Mouse (Mus musculus) stomach, embryonic 15.5 days (tissue): ENCODE measurements around the gene Treml1. TPM values are rescaled to one million over a fixed set of nuclear protein-coding genes. Genes with fewer than 3 reads are reported as not detected.

Experiments
- ATAC-seq: fragments of 200-750 bp; cut with Nextera tagmentation; 2 replicates; pipeline ENCODE4 v1.8.0; 2017; ENCODE audit warnings: low read depth, moderate number of reproducible peaks, moderate TSS enrichment; ENCODE audit not compliant: insufficient read depth, low FRiP score
- H3K27ac ChIP-seq: fragments of 300-500 bp; sonication (generic); 2 replicates; pipeline ENCODE4 v1.5.1; 2015; ENCODE audit warnings: mild to moderate bottlenecking, inconsistent platforms
- H3K27me3 ChIP-seq: fragments of 300-500 bp; sonication (generic); replicated peaks from 2 replicates; pipeline ENCODE4 v1.6.1; 2015; ENCODE audit warnings: inconsistent platforms
- H3K36me3 ChIP-seq: fragments of 300-500 bp; sonication (generic); 2 replicates; pipeline ENCODE4 v1.6.1; 2015; ENCODE audit warnings: inconsistent platforms
- H3K4me1 ChIP-seq: fragments of 300-500 bp; sonication (generic); 2 replicates; pipeline ENCODE4 v1.6.1; 2015; ENCODE audit warnings: inconsistent platforms
- H3K4me2 ChIP-seq: fragments of 300-500 bp; sonication (generic); 2 replicates; pipeline ENCODE4 v1.6.1; 2015; ENCODE audit warnings: mild to moderate bottlenecking, inconsistent platforms
- H3K4me3 ChIP-seq: fragments of 300-500 bp; sonication (generic); replicated peaks from 2 replicates; pipeline ENCODE4 v1.5.1; 2015; ENCODE audit warnings: inconsistent platforms
- H3K9ac ChIP-seq: fragments of 300-500 bp; sonication (generic); 2 replicates; pipeline ENCODE4 v1.6.1; 2015; ENCODE audit warnings: inconsistent platforms
- H3K9me3 ChIP-seq: fragments of 300-500 bp; sonication (generic); 2 replicates; pipeline ENCODE4 v1.6.1; 2016; ENCODE audit warnings: inconsistent platforms
- WGBS: fragments of 180-500 bp; shearing (Covaris S2); methylation state at CpG from one replicate; pipeline ENCODE4 v1.1.7; 2015; 5-methylcytosine and 5-hydroxymethylcytosine counted together
- polyA plus RNA-seq: library from polyadenylated mRNA; unstranded; fragments of >200 nt; fragmentation: Nextera tagmentation; extraction: Ambion mirVana; gene quantifications from 2 replicates; pipeline ENCODE4 v1.2.1, GENCODE M21; 2015

Treml1 gene
- polyA plus RNA-seq, 1 experiment from 2014 or later, result 0.42 TPM

DNA sequence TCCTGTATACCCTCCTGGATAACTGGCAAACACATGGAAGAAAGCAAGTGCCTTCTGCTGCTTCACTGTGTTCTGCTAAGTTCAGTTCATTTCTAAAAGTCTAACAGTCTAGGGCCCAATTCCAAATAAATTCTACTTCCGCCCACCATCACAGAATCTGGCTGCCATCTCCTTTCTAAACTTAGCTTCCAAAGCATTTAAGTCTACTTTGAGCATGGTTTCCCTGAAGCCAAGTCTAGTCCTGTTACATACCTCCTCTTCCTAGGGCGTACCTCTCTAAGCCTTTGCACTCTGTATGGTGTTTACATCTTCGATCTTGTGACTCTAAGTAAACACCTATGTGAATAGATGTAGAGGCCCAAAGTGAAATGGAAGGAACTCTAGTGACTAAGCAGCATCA lies 32.9 kb downstream of the Treml1 start:
- peaks cover 65% of the 10 kb centered on the region for H3K36me3 ChIP-seq
- no peaks in the 10 kb centered on the region for H3K9me3 ChIP-seq
- H3K9ac ChIP-seq, result no peak overlapping the region
- H3K4me3 ChIP-seq, result no peak overlapping the region
- H3K4me2 ChIP-seq, result no peak overlapping the region
- no peaks in the 10 kb centered on the region for H3K27me3 ChIP-seq
- ATAC-seq, result no peak
- no peaks in the 10 kb centered on the region for H3K4me1 ChIP-seq
- no peak overlapping the region for H3K27ac ChIP-seq
- 91% methylated on average over 3 of the region's 3 CpGs for WGBS

DNA sequence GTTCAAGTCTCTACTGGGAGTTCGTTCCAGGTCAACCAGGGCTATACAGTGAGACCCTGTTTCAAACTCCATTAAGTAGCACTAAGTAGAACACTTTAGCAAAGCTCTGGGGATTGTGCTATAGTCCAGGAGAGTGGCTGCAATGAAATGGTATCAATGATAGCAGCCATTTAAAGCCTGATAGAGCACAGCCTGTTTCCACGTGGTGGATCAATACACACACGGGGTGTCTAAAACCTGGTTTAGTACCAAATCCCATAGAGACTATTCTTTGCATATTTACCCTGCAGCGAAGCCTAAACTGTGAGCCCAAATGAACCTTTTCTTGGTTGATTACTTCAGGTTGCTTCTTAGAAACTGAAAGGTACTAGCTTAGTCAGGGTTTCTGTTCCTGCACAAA lies 42.0 kb downstream of the Treml1 start:
- Histone ChIP-seq H3K4me1 (no peaks in the 10 kb centered on the region), H3K27ac (no peak overlapping the region), H3K4me3 (no peak overlapping the region), H3K36me3 (peaks cover 16% of the 10 kb centered on the region), H3K9me3 (no peaks in the 10 kb centered on the region), H3K27me3 (no peaks in the 10 kb centered on the region), H3K4me2 (no peak overlapping the region), H3K9ac (no peak overlapping the region)
- WGBS, result 84% methylated on average over 4 of the region's 4 CpGs
- no peak for ATAC-seq

DNA sequence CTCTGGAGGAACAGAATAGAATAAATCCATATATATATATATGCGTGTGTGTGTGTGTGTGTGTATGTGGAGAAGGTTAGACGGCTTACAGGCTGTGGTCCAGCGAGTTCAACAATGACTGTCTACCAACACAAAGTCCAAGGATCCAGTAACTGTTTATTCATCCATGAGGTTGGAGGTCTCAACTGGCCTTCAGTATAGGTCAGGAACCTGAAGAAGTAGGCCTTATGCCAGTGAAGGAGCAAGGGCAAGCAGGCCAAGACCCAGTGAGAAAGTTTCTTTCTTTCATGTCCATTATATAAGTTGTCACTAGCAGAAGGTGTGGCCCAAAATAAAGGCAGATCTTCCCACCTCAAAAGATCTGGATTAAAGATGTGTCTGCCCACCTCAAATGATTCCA lies 43.0 kb downstream of the Treml1 start:
- no peak overlapping the region for H3K4me3 ChIP-seq
- H3K4me2 ChIP-seq, result no peak overlapping the region
- H3K36me3 ChIP-seq, result peaks cover 16% of the 10 kb centered on the region
- H3K4me1 ChIP-seq, result peaks cover 7% of the 10 kb centered on the region; the same call in 1 of the 2 replicates
- no peak overlapping the region for H3K27ac ChIP-seq
- H3K9ac ChIP-seq, result no peak overlapping the region
- WGBS, result 87% methylated on average over 3 of the region's 3 CpGs
- no peak for ATAC-seq
- no peaks in the 10 kb centered on the region for H3K27me3 ChIP-seq
- H3K9me3 ChIP-seq, result no peaks in the 10 kb centered on the region

DNA sequence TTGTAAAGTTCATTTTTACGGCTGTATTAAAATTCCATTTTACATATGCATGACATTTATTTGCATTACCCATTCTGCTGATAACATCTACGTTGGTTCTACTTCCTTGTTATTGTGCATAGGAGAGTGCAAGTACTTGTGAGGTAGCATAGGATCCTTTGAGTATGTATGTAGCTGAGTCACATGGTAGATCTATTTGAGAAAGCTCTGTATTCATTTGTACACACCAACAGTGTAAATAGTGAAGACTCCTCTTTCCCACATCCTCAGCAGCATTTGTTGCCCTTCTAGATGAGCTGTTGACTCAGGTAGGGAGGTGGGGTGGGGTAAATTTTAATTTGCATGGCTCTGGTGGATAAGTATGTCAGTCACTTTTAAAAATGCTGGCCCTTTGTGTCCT lies 44.1 kb downstream of the Treml1 start:
- 80% methylated on average over 2 of the region's 2 CpGs for WGBS
- ATAC-seq, result no peak
- Histone ChIP-seq H3K27me3 (no peaks in the 10 kb centered on the region), H3K9ac (no peak overlapping the region), H3K9me3 (no peaks in the 10 kb centered on the region), H3K4me3 (no peak overlapping the region), H3K27ac (no peak overlapping the region), H3K4me2 (no peak overlapping the region), H3K4me1 (peaks cover 13% of the 10 kb centered on the region; the same call in 1 of the 2 replicates), H3K36me3 (peaks cover 9% of the 10 kb centered on the region)

DNA sequence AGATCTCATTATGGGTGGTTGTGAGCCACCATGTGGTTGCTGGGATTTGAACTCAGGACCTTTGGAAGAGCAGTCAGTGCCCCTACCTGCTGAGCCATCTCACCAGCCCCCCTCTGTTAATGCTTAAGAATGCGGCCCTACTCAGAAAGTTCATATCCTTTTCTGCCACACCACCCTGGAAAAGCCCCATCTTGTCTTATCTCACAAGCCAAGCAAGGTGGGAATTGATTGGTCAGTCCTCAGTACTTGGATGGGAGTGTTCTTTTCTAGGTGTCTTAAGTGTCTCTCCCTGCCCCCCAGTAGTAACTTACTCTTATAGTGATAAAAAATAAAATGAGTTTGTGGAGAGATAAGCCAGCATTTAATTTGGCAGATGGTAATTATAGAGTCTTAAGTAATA lies 45.0 kb downstream of the Treml1 start:
- Histone ChIP-seq H3K9me3 (no peaks in the 10 kb centered on the region), H3K9ac (no peak overlapping the region), H3K27ac (no peak overlapping the region), H3K4me3 (no peak overlapping the region), H3K36me3 (0 out of 2 replicates have a peak, but pooled peaks cover under 1% of the 10 kb centered on the region), H3K27me3 (no peaks in the 10 kb centered on the region), H3K4me2 (no peak overlapping the region), H3K4me1 (peaks cover 13% of the 10 kb centered on the region; the same call in 1 of the 2 replicates)
- 78% methylated on average over 1 of the region's 1 CpGs for WGBS
- no peak for ATAC-seq

DNA sequence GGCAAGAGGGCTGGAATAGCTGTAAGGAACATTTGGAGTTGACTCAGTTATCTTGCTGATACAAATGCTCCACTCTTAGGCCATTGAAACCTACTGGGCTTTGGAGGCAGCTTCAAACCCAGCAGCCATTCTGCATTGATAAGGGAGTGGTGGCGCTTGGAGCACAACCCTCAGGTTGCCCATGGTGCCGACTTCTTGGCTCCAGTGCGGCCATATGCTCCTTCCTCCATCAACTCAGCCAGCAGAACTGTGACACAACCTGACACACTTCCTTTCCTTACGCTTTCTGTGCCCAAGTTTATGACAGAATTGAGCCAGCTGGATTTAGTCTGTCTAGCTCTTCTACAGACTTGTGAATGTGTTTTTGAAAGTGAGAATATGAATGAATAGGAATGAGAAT lies 47.4 kb downstream of the Treml1 start:
- no peak for ATAC-seq
- H3K4me3 ChIP-seq, result no peak overlapping the region
- no peaks in the 10 kb centered on the region for H3K36me3 ChIP-seq
- peaks cover 17% of the 10 kb centered on the region; the same call in 1 of the 2 replicates for H3K4me1 ChIP-seq
- H3K4me2 ChIP-seq, result peak overlapping the region; percentile 79; the same call in 1 of the 2 replicates
- no peak overlapping the region for H3K9ac ChIP-seq
- 79% methylated on average over 4 of the region's 4 CpGs for WGBS
- H3K27ac ChIP-seq, result no peak overlapping the region
- H3K27me3 ChIP-seq, result no peaks in the 10 kb centered on the region
- H3K9me3 ChIP-seq, result no peaks in the 10 kb centered on the region

DNA sequence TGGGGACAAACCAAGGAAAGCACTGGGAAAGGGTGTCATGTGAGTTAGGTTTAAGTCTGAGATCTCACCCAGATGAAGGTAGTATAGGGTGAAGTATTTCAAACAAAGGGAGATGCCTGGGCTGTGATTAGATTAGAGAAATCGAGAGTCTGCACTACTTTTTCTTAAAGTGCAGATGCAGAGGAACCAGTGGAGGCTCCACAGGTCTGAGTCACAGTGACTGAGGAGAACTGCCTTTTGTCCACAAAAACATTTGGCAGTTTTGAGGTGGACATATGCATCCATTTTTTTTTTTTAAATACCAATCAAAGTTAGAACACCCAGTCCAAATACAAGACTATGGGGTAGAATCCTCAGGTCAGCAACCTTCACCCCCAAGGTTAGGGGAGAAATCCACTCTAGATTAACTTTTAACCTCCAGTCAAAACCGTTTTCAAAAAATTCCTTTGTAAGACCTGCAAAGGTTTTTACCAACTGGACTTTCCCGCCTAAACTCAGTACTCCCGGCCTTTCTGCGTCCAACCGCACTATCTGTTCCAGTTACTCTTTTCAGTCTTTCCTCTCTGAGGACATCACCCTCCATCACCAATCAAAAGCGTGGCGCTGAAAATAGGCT lies 48.3 kb downstream of the Treml1 start:
- 3% methylated on average over 8 of the region's 8 CpGs for WGBS
- H3K9me3 ChIP-seq, result no peaks in the 10 kb centered on the region
- peak overlapping the region; percentile 79; the same call in 1 of the 2 replicates for H3K9ac ChIP-seq
- ATAC-seq, result no peak
- H3K27ac ChIP-seq, result peak overlapping the region; percentile 99
- H3K4me1 ChIP-seq, result peaks cover 18% of the 10 kb centered on the region; the same call in 1 of the 2 replicates
- no peaks in the 10 kb centered on the region for H3K27me3 ChIP-seq
- H3K36me3 ChIP-seq, result no peaks in the 10 kb centered on the region
- H3K4me2 ChIP-seq, result peak overlapping the region; percentile 79
- H3K4me3 ChIP-seq, result peak overlapping the region; percentile 69

DNA sequence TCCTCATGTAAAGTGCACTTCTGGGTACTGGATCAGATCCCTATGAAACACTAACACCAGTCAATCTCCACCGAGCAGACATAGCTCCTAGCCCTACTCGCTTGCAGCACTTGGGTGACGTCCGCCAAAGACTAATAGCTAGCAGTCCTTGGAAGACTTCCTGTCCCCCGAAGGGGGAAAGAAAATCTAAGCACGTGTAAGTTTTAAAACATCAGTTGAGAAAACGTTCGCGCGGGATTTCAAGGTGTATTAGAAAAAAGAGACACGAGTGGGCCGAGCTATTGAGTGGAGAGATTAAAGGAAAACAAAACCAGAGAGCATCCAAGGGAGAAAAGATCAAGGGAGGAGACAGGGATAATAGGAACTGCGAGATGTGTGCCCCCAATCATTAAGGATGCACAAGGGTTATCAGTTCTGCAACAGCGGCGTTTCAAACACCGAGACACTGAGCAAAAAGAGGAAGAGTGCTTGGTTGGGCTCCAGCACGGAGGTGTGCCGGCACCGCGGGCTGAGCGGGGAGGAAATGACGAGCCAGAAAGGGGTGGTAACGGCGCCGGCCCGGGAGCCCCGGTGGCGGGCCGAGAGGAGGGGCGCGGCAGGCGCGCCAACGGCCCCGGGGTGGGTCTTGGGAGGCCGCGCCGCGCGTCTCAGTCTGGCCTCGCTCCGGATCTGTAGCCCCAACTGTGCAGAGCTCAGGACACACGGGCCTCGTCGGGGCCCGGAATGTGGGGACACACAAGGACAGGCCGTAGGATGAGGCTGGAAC lies 49.0 kb downstream of the Treml1 start:
- Histone ChIP-seq H3K4me3 (peak overlapping the region; percentile 69), H3K9ac (peak overlapping the region; percentile 79), H3K36me3 (no peaks in the 10 kb centered on the region), H3K9me3 (no peaks in the 10 kb centered on the region), H3K27ac (peak overlapping the region; percentile 99), H3K4me2 (peak overlapping the region; percentile 79), H3K4me1 (peaks cover 18% of the 10 kb centered on the region; the same call in 1 of the 2 replicates), H3K27me3 (no peaks in the 10 kb centered on the region)
- WGBS, result under 1% methylated on average over 46 of the region's 47 CpGs
- peak; percentile 20 for ATAC-seq

DNA sequence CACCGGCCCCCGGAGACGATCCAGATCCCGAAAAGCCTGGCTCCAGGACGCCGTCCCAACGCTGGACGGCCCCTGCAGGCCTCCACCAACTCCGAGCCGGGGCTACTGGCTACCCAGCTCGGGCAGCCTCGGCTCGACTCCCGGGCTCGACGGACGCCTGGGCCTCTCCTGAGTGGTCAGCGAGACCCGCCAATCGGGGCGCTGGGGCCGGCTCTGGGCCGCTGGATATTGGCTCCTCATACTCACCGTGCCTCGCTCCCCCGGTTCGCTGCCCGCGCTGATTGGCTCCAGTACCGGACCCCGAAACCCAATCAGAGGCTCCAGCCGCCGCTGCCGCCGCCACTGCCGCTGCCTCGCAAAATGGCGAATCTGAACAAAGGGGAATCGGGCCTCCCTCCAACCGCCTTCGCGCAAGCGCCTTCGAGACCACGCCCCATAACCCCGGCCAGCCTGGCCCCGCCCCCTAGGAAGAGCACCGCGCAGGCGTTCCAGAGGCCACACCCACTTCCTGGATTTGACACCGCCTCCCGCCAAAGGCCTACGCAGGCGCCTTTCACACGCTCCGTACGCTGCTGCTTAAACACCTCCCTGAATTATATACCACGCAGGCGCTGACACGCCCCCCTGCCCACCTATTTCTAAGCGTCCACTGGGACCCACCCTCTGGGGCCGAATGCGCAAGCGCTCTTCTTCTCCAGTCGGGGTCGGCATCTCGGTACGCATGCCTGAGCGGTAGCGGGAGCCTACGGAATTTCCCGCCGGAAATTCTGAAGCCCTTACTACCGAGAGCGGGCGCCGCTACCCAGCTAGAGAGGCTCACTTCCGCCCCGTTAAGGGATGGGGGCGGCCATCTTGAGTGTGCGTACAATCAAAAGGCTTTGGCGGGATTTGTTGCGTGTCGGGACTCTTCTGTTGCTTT lies 49.9 kb downstream of the Treml1 start, which contains the start of the genes Nfya and Oard1:
Gene Nfya (minus strand): TSS at position 527 of the 919 bp plus-strand sequence.
Gene Oard1 (plus strand): TSS at position 635 of the 919 bp plus-strand sequence.
- no peaks in the 10 kb centered on the region for H3K9me3 ChIP-seq
- peak within 1 kb of the TSS; percentile 79 for H3K9ac ChIP-seq
- peak within 1 kb of the TSS; percentile 79 for H3K4me2 ChIP-seq
- H3K27me3 ChIP-seq, result no peaks in the 10 kb centered on the region
- under 1% methylated on average over 82 of the region's 84 CpGs for WGBS
- peaks cover 6% of the 10 kb centered on the region; the same call in 1 of the 2 replicates for H3K36me3 ChIP-seq
- peaks cover 18% of the 10 kb centered on the region; the same call in 1 of the 2 replicates for H3K4me1 ChIP-seq
- peak within 1 kb of the TSS; percentile 99 for H3K27ac ChIP-seq
- H3K4me3 ChIP-seq, result peak within 1 kb of the TSS; percentile 69
- peak; percentile 96 for ATAC-seq

DNA sequence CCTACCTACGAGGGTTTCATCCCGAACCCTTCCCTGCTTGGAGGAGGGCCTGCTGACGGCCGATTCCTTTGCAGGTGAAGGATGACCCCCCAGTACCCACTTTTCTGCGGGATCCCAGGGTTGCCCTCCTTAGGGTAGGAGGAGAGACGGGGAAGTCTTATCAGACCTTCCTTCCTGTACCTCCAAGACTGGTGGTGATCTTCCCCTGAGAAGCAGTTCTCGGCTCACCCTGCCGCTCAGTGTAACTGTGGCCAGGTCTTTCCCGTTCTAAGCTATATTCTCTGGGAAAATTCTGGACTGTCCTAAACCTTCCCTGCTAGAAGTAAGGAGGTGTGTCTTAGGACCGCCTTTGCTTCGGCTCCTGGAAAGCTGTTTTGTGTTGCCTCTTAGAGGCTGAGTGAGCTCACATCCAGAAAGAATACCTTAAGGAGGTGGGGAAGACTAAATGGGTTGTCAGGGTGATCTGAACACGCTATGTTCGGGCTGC lies 50.6 kb downstream of the Treml1 start:
- Histone ChIP-seq H3K27ac (peak overlapping the region; percentile 99), H3K9me3 (no peaks in the 10 kb centered on the region), H3K9ac (peak overlapping the region; percentile 60), H3K4me2 (peak overlapping the region; percentile 68), H3K36me3 (peaks cover 8% of the 10 kb centered on the region; the same call in 1 of the 2 replicates), H3K4me3 (peak overlapping the region; percentile 69), H3K4me1 (peaks cover 18% of the 10 kb centered on the region; the same call in 1 of the 2 replicates), H3K27me3 (no peaks in the 10 kb centered on the region)
- peak; percentile 4 for ATAC-seq
- WGBS, result under 1% methylated on average over 13 of the region's 13 CpGs

DNA sequence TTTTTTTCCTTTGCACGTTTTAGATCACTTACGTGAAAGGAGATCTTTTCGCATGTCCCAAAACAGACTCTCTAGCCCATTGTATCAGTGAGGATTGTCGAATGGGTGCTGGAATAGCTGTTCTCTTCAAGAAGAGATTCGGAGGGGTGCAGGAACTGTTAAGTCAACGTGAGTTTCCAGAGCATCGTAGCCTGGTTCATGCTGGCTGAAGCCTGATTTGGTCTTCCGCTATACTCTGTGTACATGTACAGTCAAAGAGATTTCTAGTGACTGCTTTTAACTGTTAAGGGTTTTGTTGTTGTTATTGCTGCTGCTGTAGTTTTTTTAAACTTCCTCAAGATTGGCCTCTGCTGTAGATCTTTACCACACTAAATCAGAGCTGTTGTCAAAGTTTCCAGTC lies 51.5 kb downstream of the Treml1 start:
- no peak for ATAC-seq
- 29% methylated on average over 8 of the region's 8 CpGs for WGBS
- H3K4me3 ChIP-seq, result peak overlapping the region; percentile 69
- H3K36me3 ChIP-seq, result peaks cover 14% of the 10 kb centered on the region; the same call in 1 of the 2 replicates
- H3K9me3 ChIP-seq, result no peaks in the 10 kb centered on the region
- H3K4me2 ChIP-seq, result peak overlapping the region; percentile 68
- H3K9ac ChIP-seq, result peak overlapping the region; percentile 36; the same call in 1 of the 2 replicates
- peaks cover 18% of the 10 kb centered on the region; the same call in 1 of the 2 replicates for H3K4me1 ChIP-seq
- peak overlapping the region; percentile 99; the same call in 1 of the 2 replicates for H3K27ac ChIP-seq
- H3K27me3 ChIP-seq, result no peaks in the 10 kb centered on the region
